Mouse (Mus musculus) T-helper 17 cell (primary cell): Measurements from ENCODE around the gene Sar1a.

ENCODE experiments used
- in situ Hi-C, 2 experiments: fragments of 300-600 bp; cut with MboI, MseI; formaldehyde crosslinking; loops; 1 replicate in 1 of 2; 2 replicates in 1 of 2; pipeline ENCODE4 v1.15.1; 2025; ENCODE audit warnings: high pct_unique_total_duplicates in 2 of 2

Sar1a gene

DNA sequence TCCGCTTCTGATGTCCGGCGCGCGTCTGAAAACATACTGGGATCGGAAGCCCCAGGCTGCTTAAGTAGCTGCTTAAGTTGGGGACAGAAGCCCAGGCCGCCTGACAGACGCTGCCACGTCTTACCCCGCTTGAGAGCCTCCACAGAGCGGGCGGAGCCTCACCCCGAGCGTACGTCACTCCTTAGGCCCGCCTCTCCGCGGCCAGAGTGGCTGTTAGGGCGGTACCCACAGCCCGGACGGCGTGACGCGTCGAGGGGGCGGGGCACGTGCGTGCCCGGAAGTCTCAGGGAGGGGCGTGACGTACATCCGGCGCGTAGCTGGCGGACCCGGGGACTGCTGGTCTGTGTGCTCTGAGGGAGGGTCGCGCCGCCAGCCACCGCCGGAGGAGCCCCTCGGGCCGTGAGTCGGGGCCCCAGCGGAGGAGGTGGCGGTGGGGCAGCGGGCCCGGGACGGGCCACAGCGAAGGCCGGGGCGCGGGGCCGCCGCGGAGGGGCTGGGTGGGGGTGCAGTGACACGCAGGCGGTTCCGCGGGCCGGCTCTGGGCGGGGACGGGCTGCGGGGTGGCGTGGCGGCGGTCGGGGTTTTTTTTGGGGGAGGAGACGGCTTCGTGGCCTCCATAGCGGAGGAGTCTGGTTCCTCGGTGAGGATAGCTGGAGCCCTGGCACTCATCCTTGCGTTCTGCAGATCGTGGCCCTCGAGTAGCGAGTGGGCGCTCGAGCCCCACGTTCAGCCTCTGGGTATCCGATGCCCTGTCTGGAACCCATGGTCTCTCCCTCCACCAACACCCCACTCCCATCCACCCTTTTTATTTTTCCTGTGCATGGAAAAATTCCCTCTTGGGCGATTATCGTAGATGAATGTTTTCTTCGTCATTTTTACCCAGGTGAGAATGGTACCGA lies at the start of gene Sar1a:
Gene Sar1a (plus strand): TSS at position 285 of the 899 bp plus-strand sequence.
- in situ Hi-C loops = loop anchor here (25.0 kb wide), 2 partner anchors 657 to 1107 kb away; partner anchors contain the start of gene Ccar1 (in 1 of the 2)

GRCm38 (mm10) chr10:61632445-61632844 lies 47.7 kb upstream of the Sar1a start:
- in situ Hi-C loops = no loop called here

DNA sequence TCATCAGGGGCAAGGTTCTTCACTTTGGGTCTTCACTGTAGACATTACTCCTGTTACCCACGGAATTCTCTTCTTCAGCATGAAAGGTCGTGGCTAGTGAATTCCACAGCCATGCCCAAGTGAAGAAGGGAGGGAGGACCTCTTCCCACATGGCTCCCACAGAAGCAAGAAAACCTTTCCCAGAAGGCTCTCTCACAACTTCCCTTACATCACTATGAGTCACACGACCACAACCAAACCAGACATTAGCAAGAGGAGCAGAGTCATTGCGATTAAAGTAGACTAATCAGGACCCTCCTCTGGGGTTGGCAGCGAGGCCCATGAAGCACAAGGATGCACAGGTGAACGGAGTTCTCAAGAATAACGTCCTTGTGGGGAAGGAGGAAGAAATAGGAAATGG lies 43.0 kb upstream of the Sar1a start:
- in situ Hi-C loops = no loop called here

- in situ Hi-C loops = no loop called here
Measured at GRCm38 (mm10) chr10:61640363-61640762, 39.7 kb upstream of the Sar1a start.

- in situ Hi-C loops = no loop called here
Measured at GRCm38 (mm10) chr10:61646557-61646956, 33.5 kb upstream of the Sar1a start.

DNA sequence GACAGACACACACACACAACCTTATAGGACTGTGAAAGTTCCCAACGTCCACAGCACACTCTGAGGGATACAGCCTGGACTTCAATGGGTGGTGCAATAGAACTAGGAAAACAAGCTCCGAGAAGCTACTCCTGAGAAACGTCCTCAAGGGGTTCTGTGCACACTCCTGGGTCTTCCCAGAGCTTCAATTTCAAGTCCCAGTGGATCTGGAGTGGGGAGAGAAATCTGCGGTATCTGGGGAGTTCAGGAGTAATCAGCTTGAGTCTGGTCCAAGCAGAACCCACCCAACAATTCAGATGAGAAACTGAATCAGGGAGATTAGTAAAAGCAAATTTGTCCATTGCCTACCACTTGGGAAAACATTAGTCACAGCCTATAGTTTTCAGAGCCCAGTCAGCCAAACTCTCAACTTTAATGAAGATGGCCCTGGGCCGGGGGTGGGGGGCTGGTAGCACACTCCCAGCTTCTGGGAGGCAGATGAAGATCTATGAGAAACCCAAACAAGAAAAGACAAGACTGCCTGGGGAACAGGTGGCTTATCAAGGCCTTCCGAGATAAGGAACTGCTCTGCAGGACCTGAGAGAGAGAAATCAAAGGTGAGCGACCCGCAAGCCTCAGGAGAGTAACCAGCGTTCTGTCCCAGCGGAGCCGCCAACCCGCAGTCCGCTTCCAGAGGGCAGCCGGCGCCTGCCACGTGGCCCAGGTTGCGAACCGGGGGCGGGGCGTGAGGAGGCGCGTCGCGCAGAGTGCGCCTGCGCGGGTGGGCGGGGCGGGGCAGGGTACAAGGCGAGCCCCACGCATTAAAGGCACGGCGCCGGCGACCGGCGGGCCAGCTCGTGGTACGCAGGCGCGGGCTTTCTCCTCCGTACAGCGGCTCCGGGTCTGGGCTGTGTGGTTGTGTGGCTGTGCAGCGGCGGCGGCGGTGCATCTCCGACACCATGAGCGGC lies 32.0 kb upstream of the Sar1a start, which contains the start of gene Ppa1:
Gene Ppa1 (plus strand): TSS at position 763 of the 947 bp plus-strand sequence.
- in situ Hi-C loops = no loop called here

GRCm38 (mm10) chr10:61648737-61649645 lies 31.1 kb upstream of the Sar1a start:
- in situ Hi-C loops = no loop called here

DNA sequence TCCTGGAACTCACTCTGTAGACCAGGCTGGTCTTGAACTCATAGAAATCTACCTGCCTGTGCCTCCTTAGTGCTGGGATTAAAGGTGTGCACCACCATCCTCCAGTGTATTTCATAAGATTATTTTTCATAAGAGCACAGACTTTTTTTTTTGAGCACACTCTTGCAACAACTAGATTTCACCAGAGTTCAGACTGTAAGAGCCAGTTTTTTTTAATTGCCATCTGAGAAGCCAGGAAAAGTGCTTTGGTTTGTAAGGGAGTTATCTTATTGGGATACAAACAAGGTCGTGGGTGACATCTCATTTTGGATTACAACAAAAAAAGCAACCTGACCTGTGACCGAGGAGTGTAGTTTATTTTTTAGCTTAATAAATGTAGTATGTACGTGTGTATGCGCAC lies 26.0 kb upstream of the Sar1a start:
- in situ Hi-C loops = loop anchor here (10.0 to 25.0 kb wide), 3 partner anchors 49 to 1108 kb away; partner anchors contain the start of gene Kif1bp (in 1 of the 2)

GRCm38 (mm10) chr10:61654691-61655090 lies 25.4 kb upstream of the Sar1a start:
- in situ Hi-C loops = loop anchor here (5.0 to 25.0 kb wide), 4 partner anchors 47 to 1108 kb away; partner anchors contain the start of gene Kif1bp (in 1 of the 2)

DNA sequence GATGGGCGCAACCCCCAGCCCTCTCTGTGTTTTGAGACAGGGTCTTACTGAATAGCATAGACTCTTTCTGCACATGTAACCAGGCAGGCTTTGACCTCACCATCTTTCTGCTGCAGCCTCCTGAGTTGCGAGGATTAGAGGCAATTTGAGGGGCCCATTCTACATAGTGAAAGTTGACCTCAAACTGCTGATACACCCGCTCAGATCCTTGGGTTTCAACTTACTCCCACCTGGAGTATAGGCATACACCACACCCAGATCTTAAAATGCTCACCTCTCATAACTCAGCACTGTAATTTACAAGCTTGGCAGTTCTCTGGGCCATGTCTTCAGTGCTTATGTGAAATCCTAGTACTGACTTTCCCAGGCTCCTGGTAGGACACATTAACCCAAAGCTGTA lies 24.9 kb upstream of the Sar1a start:
- in situ Hi-C loops = loop anchor here (5.0 to 25.0 kb wide), 4 partner anchors 48 to 1107 kb away; partner anchors contain the start of gene Kif1bp (in 1 of the 2)

DNA sequence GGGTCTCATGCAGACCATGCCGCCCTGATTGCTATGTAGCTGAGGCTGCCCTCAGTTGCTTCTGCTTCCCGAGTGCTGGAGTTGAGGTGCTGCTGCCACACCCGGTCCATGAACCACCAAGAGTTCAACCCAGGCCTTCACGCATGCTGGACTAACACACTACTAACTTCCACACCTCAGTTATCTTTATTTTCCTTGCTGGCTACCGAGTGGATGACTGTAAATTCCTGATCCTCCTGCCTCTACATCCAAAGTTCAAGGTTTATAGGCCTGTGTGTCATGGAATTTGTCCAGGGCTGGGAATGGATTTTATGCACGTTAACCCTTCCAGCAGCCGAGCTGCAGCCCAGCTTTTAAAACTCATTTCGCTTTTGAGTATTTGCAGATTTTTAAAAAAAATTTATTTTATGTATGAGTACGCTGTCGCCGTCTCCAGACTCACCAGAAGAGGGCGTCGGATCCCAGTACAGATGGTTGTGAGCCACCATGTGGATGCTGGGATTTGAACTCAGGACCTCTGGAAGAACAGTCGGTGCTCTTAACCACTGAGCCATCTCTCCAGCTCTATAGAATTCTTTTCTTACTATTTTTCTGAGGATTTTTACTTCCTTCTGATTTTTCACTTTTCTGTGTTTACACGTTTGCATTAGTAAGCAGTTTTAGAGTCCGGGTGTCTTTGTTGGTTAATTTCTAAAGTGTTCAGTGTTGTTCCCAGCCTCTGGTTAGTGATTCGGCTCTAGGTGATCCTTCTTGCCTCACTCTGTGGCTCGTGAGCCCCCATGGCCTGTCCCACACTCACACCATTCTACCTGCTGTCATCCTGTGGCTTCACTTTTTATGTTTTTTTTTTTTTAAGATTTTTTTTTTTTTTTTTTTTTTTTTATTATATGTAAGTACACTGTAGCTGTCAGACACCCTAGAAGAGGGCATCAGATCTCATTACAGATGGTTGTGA lies 22.9 kb upstream of the Sar1a start:
- in situ Hi-C loops = loop anchor here (5.0 to 25.0 kb wide), 4 partner anchors 50 to 1105 kb away; partner anchors contain the start of gene Kif1bp (in 1 of the 2)

GRCm38 (mm10) chr10:61657985-61658384 lies 22.1 kb upstream of the Sar1a start:
- in situ Hi-C loops = loop anchor here (5.0 to 25.0 kb wide), 4 partner anchors 51 to 1104 kb away; partner anchors contain the start of gene Kif1bp (in 1 of the 2)

DNA sequence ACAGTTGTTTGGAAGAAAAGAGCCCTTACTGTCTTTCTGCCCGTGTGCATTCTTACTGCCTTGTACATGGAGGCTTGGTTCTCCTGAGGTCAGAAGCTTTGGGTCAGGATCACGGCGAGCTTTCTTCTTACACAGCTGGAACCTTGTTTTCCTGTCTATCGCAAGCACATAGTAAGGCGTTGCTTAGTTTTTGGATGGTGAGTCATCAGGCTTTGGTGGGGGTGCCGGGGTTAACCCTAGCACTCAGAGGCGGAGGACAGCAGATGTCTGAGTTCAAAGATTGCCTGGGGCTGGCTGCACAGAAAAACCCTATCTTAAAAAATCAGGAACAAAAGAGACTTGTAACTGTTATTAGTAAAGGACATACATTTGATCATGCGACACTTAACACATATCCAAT lies 18.2 kb upstream of the Sar1a start:
- in situ Hi-C loops = loop anchor here (25.0 kb wide), 2 partner anchors 925 to 1100 kb away; partner anchors contain the start of gene Kif1bp (in 1 of the 2)

DNA sequence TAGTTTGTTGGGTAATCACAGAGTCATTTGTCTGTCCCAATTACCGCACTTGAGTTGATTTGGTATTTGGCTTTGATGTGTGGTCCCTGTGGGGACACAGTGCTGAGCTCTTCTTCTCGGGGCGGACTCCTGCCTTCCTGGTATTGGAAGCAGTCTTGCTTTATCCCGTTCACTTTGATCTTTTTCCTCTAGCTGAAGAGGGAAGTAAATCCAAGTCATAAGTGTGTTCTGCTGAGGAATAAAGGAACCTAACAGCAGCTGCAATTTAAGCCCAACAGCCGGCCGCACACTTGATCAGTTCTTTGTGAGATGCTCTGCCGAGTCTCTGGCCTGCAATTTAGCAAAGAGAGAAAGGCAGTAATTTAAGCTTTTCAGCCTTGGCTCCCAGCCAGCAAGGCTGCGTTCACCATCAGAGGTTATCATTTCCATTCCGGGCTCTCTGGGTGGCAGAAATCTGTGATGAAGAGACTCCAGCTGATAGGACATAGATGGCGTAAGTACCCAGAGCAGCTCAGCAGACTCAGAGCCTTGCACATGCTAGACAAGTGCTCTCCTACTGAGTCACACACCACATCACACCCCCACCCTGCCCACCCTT lies 17.6 kb upstream of the Sar1a start:
- in situ Hi-C loops = loop anchor here (25.0 kb wide), 2 partner anchors 925 to 1100 kb away; partner anchors contain the start of gene Kif1bp (in 1 of the 2)

- in situ Hi-C loops = loop anchor here (25.0 kb wide), 2 partner anchors 922 to 1097 kb away; partner anchors contain the start of gene Kif1bp (in 1 of the 2)
Measured at GRCm38 (mm10) chr10:61665111-61665510, 15.0 kb upstream of the Sar1a start.

- in situ Hi-C loops = loop anchor here (25.0 kb wide), 2 partner anchors 922 to 1097 kb away; partner anchors contain the start of gene Kif1bp (in 1 of the 2)
Measured at GRCm38 (mm10) chr10:61665651-61666050, 14.4 kb upstream of the Sar1a start.

GRCm38 (mm10) chr10:61669289-61669688 lies 10.8 kb upstream of the Sar1a start:
- in situ Hi-C loops = loop anchor here (25.0 kb wide), 2 partner anchors 918 to 1093 kb away; partner anchors contain the start of gene Kif1bp (in 1 of the 2)

- in situ Hi-C loops = loop anchor here (25.0 kb wide), 2 partner anchors 917 to 1092 kb away; partner anchors contain the start of gene Kif1bp (in 1 of the 2)
Measured at GRCm38 (mm10) chr10:61669896-61670295, 10.2 kb upstream of the Sar1a start.
